Mouse (Mus musculus): ENCODE data around the gene Onecut1. TPM values are rescaled to one million over a fixed set of nuclear protein-coding genes. Genes with fewer than 3 reads are reported as not detected.

Onecut1 gene
- polyA plus RNA-seq, 1 experiment from 2014 or later: 1.2 TPM

DNA sequence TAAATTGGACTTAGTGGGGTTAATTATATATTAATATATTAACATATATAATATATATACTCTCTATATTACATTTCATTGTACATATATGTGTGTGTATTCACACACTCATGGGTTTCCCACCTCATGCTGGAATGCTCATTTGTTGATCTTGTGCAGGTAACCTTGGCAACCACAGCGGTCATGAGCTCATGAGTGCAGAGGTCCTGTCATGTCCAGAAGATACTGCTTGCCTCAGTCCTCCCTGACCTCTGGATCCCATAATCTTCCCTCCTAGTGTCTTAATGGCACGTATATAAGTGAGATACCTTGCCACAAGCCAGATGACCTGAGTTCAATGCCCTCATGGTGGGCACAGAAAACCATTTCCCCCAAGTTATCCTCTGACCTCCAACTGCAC lies 16.0 kb downstream of the Onecut1 start:
- H3K27ac ChIP-seq: no peak overlapping the region
- no peaks in the 10 kb centered on the region for H3K36me3 ChIP-seq
- no peaks in the 10 kb centered on the region for H3K4me1 ChIP-seq (replicated peaks)
- H3K27me3 ChIP-seq: 0 out of 2 replicates have a peak, but pooled peaks cover 3% of the 10 kb centered on the region
- no peak overlapping the region for H3K9ac ChIP-seq
- WGBS (ENCODE audit: insufficient replicate concordance): 49% methylated on average over 2 of the region's 2 CpGs
- DNase-seq (no peak), ATAC-seq (ENCODE audit: low read depth) (no peak)
- H3K4me3 ChIP-seq (replicated peaks): no peak overlapping the region
- H3K4me2 ChIP-seq: no peak overlapping the region
- H3K9me3 ChIP-seq (replicated peaks): no peaks in the 10 kb centered on the region

GRCm38 (mm10) chr9:74887866-74888265 lies 26.1 kb downstream of the Onecut1 start:
- no peak overlapping the region for H3K4me2 ChIP-seq
- 56% methylated on average over 4 of the region's 4 CpGs for WGBS (ENCODE audit: insufficient replicate concordance)
- ATAC-seq (ENCODE audit: low read depth) (no peak), DNase-seq (no peak)
- H3K27ac ChIP-seq: no peak overlapping the region
- no peak overlapping the region for H3K9ac ChIP-seq
- H3K4me1 ChIP-seq (replicated peaks): no peaks in the 10 kb centered on the region
- no peaks in the 10 kb centered on the region for H3K9me3 ChIP-seq (replicated peaks)
- no peaks in the 10 kb centered on the region for H3K36me3 ChIP-seq
- H3K27me3 ChIP-seq: no peaks in the 10 kb centered on the region
- H3K4me3 ChIP-seq (replicated peaks): no peak overlapping the region

DNA sequence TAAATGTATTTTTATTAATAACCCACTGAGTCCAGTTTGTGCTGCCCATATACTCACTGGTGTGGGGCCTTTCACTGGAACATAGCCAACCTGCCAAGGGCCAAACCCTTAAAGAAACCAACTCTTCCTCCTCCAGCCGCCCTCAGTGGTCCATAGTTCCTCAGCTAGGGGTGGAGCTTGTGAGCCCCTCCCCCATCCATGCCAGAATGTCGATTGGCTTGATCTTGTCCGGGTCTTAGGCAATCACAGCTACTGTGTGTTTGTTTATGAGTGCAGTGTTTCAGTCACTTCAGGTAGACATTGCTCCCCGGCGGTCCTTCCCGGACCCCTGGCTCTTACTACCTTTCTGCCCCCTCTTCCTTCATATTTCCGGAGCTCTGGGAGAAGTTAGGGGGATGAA lies 35.0 kb downstream of the Onecut1 start:
- Histone ChIP-seq H3K4me2 (no peak overlapping the region), H3K36me3 (no peaks in the 10 kb centered on the region), H3K9me3 (replicated peaks) (no peaks in the 10 kb centered on the region), H3K4me3 (replicated peaks) (no peak overlapping the region), H3K27me3 (no peaks in the 10 kb centered on the region), H3K9ac (no peak overlapping the region), H3K4me1 (replicated peaks) (no peaks in the 10 kb centered on the region), H3K27ac (no peak overlapping the region)
- no peak for DNase-seq
- ATAC-seq (ENCODE audit: low read depth): no peak
- 61% methylated on average over 7 of the region's 7 CpGs for WGBS (ENCODE audit: insufficient replicate concordance)

- Histone ChIP-seq H3K4me1 (replicated peaks) (no peaks in the 10 kb centered on the region), H3K9me3 (replicated peaks) (no peaks in the 10 kb centered on the region), H3K27ac (no peak overlapping the region), H3K4me3 (replicated peaks) (no peak overlapping the region), H3K9ac (no peak overlapping the region), H3K4me2 (no peak overlapping the region), H3K27me3 (no peaks in the 10 kb centered on the region), H3K36me3 (no peaks in the 10 kb centered on the region)
- ATAC-seq (ENCODE audit: low read depth): no peak
- WGBS (ENCODE audit: insufficient replicate concordance): 57% methylated on average over 4 of the region's 4 CpGs
- DNase-seq: no peak
Measured at GRCm38 (mm10) chr9:74897375-74897982, 35.8 kb downstream of the Onecut1 start.

- Histone ChIP-seq H3K4me2 (no peak overlapping the region), H3K36me3 (no peaks in the 10 kb centered on the region), H3K4me3 (replicated peaks) (no peak overlapping the region), H3K27ac (no peak overlapping the region), H3K4me1 (replicated peaks) (no peaks in the 10 kb centered on the region; the same call in 1 of the 2 replicates), H3K27me3 (no peaks in the 10 kb centered on the region), H3K9me3 (replicated peaks) (no peaks in the 10 kb centered on the region), H3K9ac (no peak overlapping the region)
- 52% methylated on average over 2 of the region's 2 CpGs for WGBS (ENCODE audit: insufficient replicate concordance)
- ATAC-seq (ENCODE audit: low read depth) (no peak), DNase-seq (no peak)
Measured at GRCm38 (mm10) chr9:74900141-74900540, 38.4 kb downstream of the Onecut1 start.

DNA sequence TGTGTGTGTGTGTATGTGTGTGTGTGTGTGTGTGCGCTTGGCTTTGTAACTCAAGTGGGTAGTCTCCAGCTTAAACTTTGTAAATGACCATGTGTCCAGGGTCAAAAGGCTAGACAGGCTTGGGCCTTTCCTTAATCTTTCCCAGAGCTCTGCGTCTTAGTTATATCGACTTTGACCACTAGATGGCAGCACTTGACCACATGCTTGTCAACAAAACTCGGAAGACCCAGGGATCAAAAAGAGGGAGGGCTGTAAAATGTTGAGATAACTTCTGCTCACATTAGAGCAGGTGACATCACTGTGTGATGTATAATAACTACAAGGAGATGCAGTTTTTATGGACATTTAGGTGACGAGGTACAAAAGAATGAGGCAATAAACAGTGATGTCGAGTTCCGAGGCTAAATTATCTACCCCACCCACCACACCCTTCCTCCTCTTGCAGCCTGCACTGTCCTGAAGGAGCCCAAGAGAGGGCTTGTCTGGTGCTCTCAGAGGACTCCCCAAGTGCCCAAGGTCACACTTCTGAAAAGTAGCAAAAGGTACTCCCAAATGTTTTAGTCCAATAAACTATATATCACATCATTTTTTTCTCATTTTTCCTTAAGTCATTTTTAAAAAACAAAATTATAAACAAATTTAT lies 43.3 kb downstream of the Onecut1 start:
- Histone ChIP-seq H3K9ac (no peak overlapping the region), H3K4me1 (replicated peaks) (no peaks in the 10 kb centered on the region; the same call in 1 of the 2 replicates), H3K27me3 (no peaks in the 10 kb centered on the region), H3K9me3 (replicated peaks) (no peaks in the 10 kb centered on the region), H3K4me2 (peak overlapping the region; percentile 28; the same call in 1 of the 2 replicates), H3K27ac (no peak overlapping the region), H3K4me3 (replicated peaks) (no peak overlapping the region), H3K36me3 (no peaks in the 10 kb centered on the region)
- DNase-seq (peak; percentile 7), ATAC-seq (ENCODE audit: low read depth) (no peak)
- 2% methylated on average over 7 of the region's 7 CpGs for WGBS (ENCODE audit: insufficient replicate concordance)

DNA sequence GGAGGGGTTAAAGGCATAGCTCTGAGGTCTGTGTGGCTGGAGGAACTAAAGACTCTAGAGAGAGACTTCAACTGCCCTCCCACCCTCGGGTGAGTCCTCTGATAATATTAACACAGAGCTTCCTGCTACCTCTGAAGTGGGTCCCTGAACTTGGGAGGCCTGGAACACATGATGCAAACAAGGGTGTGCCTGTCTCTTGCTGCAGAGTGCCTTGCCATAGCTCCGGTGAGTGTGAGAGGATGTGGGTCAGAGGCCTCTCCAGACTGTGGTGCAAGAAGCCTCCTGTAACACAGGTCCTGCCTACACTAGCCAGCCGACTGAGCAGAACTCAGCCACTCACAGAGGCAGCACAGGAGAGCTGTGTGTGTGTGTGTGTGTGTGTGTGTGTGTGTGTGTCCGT lies 45.2 kb downstream of the Onecut1 start:
- Histone ChIP-seq H3K9me3 (replicated peaks) (no peaks in the 10 kb centered on the region), H3K4me1 (replicated peaks) (no peaks in the 10 kb centered on the region; the same call in 1 of the 2 replicates), H3K27me3 (no peaks in the 10 kb centered on the region), H3K36me3 (no peaks in the 10 kb centered on the region), H3K4me2 (no peak overlapping the region), H3K27ac (no peak overlapping the region), H3K9ac (no peak overlapping the region), H3K4me3 (replicated peaks) (no peak overlapping the region)
- DNase-seq (no peak), ATAC-seq (ENCODE audit: low read depth) (0 out of 2 replicates have a peak, but pooled peaks have one; percentile 15)
- 20% methylated on average over 4 of the region's 4 CpGs for WGBS (ENCODE audit: insufficient replicate concordance)

- no peaks in the 10 kb centered on the region; the same call in 1 of the 2 replicates for H3K4me1 ChIP-seq (replicated peaks)
- H3K36me3 ChIP-seq: no peaks in the 10 kb centered on the region
- H3K9ac ChIP-seq: no peak overlapping the region
- no peak overlapping the region for H3K4me3 ChIP-seq (replicated peaks)
- ATAC-seq (ENCODE audit: low read depth) (no peak), DNase-seq (no peak)
- no peak overlapping the region for H3K27ac ChIP-seq
- H3K27me3 ChIP-seq: no peaks in the 10 kb centered on the region
- H3K9me3 ChIP-seq (replicated peaks): no peaks in the 10 kb centered on the region
- WGBS (ENCODE audit: insufficient replicate concordance): 64% methylated on average over 15 of the region's 15 CpGs
- H3K4me2 ChIP-seq: no peak overlapping the region
Measured at GRCm38 (mm10) chr9:74909245-74909644, 47.5 kb downstream of the Onecut1 start.

- no peak overlapping the region for H3K4me3 ChIP-seq (replicated peaks)
- WGBS (ENCODE audit: insufficient replicate concordance): 52% methylated on average over 6 of the region's 6 CpGs
- H3K9ac ChIP-seq: no peak overlapping the region
- ATAC-seq (ENCODE audit: low read depth) (no peak), DNase-seq (no peak)
- no peak overlapping the region for H3K27ac ChIP-seq
- H3K4me2 ChIP-seq: no peak overlapping the region
- no peaks in the 10 kb centered on the region for H3K27me3 ChIP-seq
- no peaks in the 10 kb centered on the region for H3K9me3 ChIP-seq (replicated peaks)
- H3K4me1 ChIP-seq (replicated peaks): no peaks in the 10 kb centered on the region
- no peaks in the 10 kb centered on the region for H3K36me3 ChIP-seq
Measured at GRCm38 (mm10) chr9:74910226-74910759, 48.6 kb downstream of the Onecut1 start.

- no peak for ATAC-seq (ENCODE audit: low read depth)
- H3K9ac ChIP-seq: no peak overlapping the region
- no peak overlapping the region for H3K27ac ChIP-seq
Measured at GRCm38 (mm10) chr9:74911430-74911829, 49.7 kb downstream of the Onecut1 start.

DNA sequence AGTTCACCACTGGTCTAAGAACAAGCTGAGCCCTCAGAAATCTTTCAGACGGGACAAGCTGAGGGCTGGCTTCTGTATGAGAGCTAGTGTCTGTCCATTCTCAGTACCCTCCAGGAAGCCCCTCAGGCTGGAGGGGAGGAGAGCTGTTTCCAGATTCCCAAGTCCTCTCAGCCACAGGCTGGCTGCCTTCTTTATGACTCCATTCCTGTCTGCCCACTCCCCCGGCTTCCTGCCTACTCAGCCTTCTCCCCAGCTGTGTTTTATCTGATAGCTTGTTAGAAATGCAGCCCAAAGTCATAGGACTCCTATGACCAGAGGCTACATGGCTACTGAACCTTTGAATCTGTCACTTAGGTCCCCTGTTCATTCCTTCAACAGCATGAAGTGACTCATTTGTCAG lies 50.2 kb downstream of the Onecut1 start:
- DNase-seq (no peak), ATAC-seq (ENCODE audit: low read depth) (no peak)
- Histone ChIP-seq H3K27me3 (no peaks in the 10 kb centered on the region), H3K9me3 (replicated peaks) (no peaks in the 10 kb centered on the region), H3K36me3 (no peaks in the 10 kb centered on the region), H3K4me3 (replicated peaks) (no peak overlapping the region), H3K4me1 (replicated peaks) (no peaks in the 10 kb centered on the region), H3K27ac (no peak overlapping the region), H3K9ac (no peak overlapping the region), H3K4me2 (no peak overlapping the region)
- 41% methylated on average over 2 of the region's 2 CpGs for WGBS (ENCODE audit: insufficient replicate concordance)

More at GRCm38 (mm10) chr9:74911430-74911829, 49.7 kb downstream of the Onecut1 start:
- Histone ChIP-seq H3K4me3 (replicated peaks) (no peak overlapping the region), H3K4me1 (replicated peaks) (no peaks in the 10 kb centered on the region), H3K9me3 (replicated peaks) (no peaks in the 10 kb centered on the region), H3K4me2 (no peak overlapping the region), H3K36me3 (no peaks in the 10 kb centered on the region), H3K27me3 (no peaks in the 10 kb centered on the region)
- no peak for DNase-seq
- 64% methylated on average over 4 of the region's 4 CpGs for WGBS (ENCODE audit: insufficient replicate concordance)
